Mouse (Mus musculus) c-Kit-positive CD71-negative TER-119-negative erythroid progenitor cells, embryonic 14.5 days (primary cell): ENCODE data around the gene Srgap1.

Source experiments
- DNase-seq: peaks from one replicate; pipeline ENCODE4 v3.0.0-alpha.2; 2013; ENCODE audit warnings: low read depth

Srgap1 gene

DNA sequence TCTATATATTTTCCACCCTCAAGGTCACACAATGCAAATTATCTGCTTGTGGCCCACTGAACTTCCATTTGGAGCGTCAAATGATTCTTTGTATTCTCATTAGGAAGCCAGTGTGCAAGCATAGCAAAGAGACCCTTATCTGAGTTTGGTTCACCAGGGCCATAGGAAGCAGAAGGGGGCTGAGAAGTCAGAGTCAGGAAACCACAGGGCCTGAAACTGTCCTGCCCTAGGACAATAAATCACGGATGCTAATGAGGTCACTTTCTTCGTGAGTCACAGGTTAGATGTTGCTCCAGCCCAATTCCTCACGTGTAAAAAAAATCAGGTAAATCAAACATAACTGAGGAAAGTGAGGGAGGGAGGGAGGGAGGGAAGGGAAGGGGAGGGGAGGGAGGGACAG, 85.1 kb downstream of the Srgap1 start:
- DNase-seq: peak; percentile 29

DNA sequence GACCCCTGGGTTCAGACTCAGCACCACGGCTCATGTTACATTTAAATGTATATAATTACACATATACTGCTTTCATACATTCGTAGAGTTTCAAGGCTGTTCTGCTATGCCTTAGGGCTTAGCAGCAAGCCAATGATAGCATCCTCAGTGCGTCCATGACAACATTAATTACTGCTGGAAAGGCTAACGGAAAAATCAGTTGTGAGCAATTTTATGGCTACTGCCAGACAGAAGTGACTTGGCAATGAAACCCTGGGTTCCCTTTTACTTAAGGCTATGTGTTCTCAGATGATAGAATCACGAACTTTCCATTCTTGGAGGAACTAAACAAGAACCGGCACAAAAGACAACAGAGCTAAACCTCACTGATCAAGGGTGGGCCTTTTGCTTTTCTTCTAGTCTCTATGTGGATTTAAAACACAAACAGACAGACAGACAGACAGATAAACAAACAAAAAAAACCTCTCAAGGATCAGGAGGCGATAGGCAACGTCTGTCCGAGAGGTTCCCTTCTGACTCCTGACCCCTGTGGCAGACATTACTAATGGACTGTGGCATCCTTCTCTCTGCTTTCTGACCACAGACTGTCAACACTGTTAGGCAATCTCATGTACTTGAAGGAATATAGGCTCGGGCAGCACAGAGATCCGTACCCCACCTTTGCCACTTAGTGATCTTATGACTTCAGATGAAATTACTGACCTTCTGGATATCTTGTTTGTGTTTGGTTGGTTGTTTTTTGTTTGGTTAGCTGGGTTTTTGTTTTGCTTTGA, 85.8 kb downstream of the Srgap1 start:
- DNase-seq: no peak

GRCm38 (mm10) chr10:121958741-121959140, 88.4 kb downstream of the Srgap1 start:
- no peak for DNase-seq

GRCm38 (mm10) chr10:121956505-121956904, 90.6 kb downstream of the Srgap1 start:
- DNase-seq: no peak

- no peak for DNase-seq
Observed at GRCm38 (mm10) chr10:121955730-121956129, 91.4 kb downstream of the Srgap1 start.

- DNase-seq: no peak
Observed at GRCm38 (mm10) chr10:121954877-121955276, 92.2 kb downstream of the Srgap1 start.

DNA sequence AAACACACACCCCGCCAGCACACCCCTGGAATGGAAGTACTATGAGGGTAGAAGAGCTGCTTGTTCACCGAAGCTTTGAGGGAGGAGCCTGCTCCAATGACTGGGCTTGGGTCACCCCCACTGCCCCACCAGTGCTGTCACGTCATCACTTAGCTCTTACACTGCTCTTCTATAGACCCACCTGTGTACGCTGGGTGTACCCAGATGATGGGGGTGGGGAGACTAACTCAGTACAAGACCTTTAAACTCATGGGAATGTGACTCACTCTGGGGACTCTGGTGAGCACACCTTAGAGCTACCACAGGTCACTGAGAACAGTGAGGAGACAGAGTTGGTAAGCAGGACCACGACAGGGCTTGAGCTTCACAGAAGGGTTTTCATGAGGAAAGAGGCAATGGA, 94.1 kb downstream of the Srgap1 start:
- DNase-seq: no peak

GRCm38 (mm10) chr10:121946173-121946572, 100.9 kb downstream of the Srgap1 start:
- no peak for DNase-seq

GRCm38 (mm10) chr10:121931909-121932308, 115.2 kb downstream of the Srgap1 start:
- no peak for DNase-seq

- no peak for DNase-seq
Observed at GRCm38 (mm10) chr10:121926094-121926493, 121.0 kb downstream of the Srgap1 start.

DNA sequence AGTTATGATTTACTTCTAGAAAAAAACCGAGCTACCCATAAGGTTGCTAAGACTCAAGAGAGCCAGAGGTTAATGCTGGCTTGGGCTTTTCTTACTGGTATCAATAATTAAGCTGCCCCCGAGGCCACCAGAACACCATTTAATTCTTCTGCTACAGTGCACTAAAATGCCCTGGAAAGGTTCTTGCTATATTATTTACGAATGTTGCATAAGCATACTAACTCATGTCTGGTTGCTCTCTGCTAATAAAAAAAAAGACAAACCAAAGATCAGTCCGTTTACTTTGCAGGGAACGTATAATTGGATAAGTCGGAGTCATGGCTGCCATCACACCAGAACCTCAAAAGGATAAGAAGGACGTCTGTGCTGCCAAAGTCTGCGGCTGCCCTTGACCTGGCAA, 128.1 kb downstream of the Srgap1 start:
- no peak for DNase-seq

GRCm38 (mm10) chr10:121918579-121918978, 128.5 kb downstream of the Srgap1 start:
- DNase-seq: no peak

- no peak for DNase-seq
Observed at GRCm38 (mm10) chr10:121915530-121915929, 131.6 kb downstream of the Srgap1 start.

- DNase-seq: no peak
Observed at GRCm38 (mm10) chr10:121904137-121904536, 143.0 kb downstream of the Srgap1 start.

- no peak for DNase-seq
Observed at GRCm38 (mm10) chr10:121902651-121903050, 144.5 kb downstream of the Srgap1 start.

GRCm38 (mm10) chr10:121900772-121901171, 146.3 kb downstream of the Srgap1 start:
- no peak for DNase-seq

DNA sequence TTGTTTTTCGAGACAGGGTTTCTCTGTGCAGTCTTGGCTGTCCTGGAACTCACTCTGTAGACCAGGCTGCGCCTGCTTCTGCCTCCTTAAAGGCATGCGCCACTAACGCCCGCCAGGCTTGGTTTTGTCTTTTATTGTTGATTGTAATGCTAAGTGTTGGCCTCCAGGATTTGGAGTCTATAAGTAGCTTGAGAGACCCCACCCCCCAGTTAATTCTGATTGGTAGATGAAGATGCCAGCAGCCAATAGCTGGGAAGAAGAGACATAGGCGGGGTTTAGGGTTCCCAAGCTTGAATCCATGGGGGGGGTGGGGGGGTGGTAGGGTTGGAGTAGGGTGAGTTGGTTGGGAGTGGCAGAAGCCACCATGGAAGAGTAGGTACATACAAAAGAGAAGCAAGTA, 147.4 kb downstream of the Srgap1 start:
- DNase-seq: no peak

DNA sequence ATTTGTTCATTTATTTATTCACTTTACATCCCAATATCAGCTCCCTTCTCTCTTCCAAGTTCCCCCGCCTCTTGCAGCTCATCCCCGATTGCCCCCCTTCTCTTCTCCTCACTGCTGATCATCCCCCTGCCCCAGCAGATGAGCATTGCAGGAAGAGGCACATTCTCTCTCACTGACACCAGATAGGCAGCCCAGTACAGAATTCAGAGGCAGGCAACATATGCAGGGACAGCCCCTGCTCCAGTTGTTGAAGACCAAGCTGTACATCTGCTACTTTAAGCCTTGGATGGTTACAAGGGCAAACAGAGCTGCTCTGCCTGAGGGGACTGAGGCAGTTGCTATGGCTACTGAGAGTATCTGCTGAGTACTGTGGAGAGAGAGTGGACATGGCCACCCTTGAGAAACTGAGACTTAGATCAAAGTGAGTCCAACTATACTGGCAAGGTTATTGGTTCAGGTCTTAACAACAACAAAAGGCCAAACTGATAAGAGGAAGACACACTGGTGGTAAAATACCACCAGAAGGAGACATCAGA, 149.2 kb downstream of the Srgap1 start:
- no peak for DNase-seq

GRCm38 (mm10) chr10:121891390-121892067, 155.6 kb downstream of the Srgap1 start:
- no peak for DNase-seq

- no peak for DNase-seq
Observed at GRCm38 (mm10) chr10:121890061-121890460, 157.1 kb downstream of the Srgap1 start.

- no peak for DNase-seq
Observed at GRCm38 (mm10) chr10:121886805-121887204, 160.3 kb downstream of the Srgap1 start.

DNA sequence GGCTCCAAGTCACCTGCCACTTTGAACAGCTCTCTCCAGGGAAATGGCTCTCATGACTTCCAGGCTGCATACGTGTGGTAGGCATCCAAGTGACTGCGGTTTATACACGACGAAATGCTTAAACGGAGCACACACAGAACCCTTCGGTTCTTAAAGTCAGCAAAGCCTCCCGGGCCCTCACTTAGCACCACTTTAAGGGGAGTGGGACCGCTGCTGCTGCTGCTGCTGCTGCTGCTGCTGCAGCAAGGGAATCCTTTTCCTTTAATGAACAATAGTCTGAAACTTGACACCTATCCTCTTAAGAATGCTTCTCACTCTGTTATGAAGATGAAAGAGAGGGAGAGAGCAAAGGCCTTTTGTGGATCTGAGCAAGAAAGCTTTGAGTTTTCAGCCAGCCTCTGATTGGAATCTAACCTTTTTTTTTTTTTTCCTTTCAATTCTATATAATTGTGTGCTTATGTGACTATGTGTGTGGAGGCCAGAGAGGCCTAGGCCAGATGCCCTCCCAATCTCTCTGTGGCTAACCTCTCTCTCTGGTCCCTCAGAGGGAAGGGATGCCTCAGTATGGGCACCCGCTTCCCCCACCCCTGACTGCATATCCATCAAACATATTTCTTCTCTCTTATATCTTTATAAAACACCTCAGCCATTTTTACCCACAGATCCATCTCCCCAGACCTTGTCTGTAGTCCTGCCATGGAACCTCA, 161.4 kb downstream of the Srgap1 start:
- no peak for DNase-seq

DNA sequence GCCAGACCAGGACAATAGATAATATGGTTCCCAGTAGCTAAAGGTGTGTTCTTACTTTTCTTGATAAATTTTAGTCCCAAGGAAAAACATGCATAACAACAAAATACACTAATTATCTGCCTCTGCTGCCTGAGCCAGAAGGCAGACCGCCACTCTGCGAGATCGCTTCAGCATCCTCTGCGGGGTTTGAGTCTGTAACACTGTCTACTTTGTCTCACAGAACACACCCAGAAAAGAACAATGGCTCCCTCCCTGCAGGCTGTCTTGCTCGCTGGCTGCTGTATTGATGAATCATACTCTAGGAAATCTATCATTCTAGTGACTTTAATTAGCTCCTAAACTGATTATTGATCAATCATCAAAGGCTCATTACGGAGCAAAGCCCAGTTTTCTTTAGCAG, 164.7 kb downstream of the Srgap1 start:
- no peak for DNase-seq
